Mouse (Mus musculus): Measurements from ENCODE around the gene Bora. TPM values are rescaled to one million over a fixed set of nuclear protein-coding genes. Genes with fewer than 3 reads are reported as not detected.

Gene Bora
- polyA plus RNA-seq, 1 experiment from 2014 or later = 21.2 TPM

DNA sequence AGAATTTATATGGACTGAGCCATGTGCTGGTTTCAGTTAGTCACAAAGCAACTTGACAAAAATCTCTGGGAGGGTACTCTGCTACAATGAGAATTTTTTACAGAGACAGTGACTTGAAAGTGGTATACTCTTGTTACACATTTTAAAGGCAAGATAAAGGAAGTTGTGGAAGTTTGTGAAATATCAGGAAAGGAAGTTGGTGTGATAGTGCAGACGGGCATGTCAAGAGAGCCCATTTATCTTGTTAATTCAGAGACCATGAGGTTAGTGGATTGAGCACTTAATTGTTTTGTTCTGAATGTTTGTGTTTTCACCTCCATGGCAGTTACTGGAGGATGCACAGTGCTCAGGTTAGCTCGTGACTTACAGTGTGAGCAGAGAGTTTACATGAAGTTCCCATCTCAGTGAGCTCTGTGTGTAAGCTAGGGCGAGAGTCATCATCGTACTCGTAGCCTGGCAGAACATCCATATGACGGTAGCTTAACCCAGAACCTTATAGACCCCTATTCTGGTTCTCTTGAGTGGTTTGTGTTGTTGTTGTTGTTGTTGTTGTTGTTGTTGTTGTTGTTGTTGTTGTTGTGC lies 58.6 kb downstream of the Bora start:
- H3K27me3 ChIP-seq (replicated peaks; ENCODE audit: control insufficient read depth, insufficient read depth, low read length) = no peaks in the 10 kb centered on the region
- peaks cover 4% of the 10 kb centered on the region for H3K4me1 ChIP-seq (replicated peaks; ENCODE audit: control insufficient read depth, insufficient read depth, low read length)
- ATAC-seq = no peak
- WGBS = 96% methylated on average over 6 of the region's 6 CpGs
- H3K9me3 ChIP-seq (ENCODE audit: control insufficient read depth, low read length) = no peaks in the 10 kb centered on the region
- peaks cover 15% of the 10 kb centered on the region; the same call in 1 of the 2 replicates for H3K36me3 ChIP-seq (ENCODE audit: control insufficient read depth, insufficient read depth)
- H3K4me2 ChIP-seq (ENCODE audit: low read length) = no peak overlapping the region
- no peak overlapping the region for H3K4me3 ChIP-seq (replicated peaks; ENCODE audit: low read length)
- no peak overlapping the region for H3K27ac ChIP-seq (ENCODE audit: low read length)
- no peak overlapping the region for H3K9ac ChIP-seq (replicated peaks; ENCODE audit: low read depth, low read length)

DNA sequence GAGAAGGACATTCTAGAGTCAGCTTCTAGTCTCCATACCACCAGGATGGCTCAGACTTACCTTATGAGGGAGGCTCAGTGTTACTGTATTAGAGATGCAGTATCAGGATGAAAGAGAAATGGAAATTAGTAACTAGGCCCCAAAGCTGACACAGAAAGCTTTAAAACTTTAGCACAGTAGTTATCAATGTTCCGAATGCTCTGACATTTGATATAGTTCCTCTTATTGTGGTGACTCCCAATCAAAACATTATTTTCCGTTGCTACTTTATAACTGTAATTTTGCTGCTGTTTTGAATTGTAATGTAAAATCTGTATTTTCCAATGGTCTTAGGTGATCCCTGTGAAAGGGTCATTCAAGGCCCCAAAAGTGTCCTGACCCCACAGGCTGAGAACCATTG lies 60.6 kb downstream of the Bora start:
- no peak overlapping the region for H3K4me3 ChIP-seq (replicated peaks; ENCODE audit: low read length)
- no peaks in the 10 kb centered on the region for H3K9me3 ChIP-seq (ENCODE audit: control insufficient read depth, low read length)
- H3K27ac ChIP-seq (ENCODE audit: low read length) = no peak overlapping the region
- no peaks in the 10 kb centered on the region for H3K27me3 ChIP-seq (replicated peaks; ENCODE audit: control insufficient read depth, insufficient read depth, low read length)
- no peak for ATAC-seq
- no peak overlapping the region for H3K4me2 ChIP-seq (ENCODE audit: low read length)
- no peak overlapping the region for H3K9ac ChIP-seq (replicated peaks; ENCODE audit: low read depth, low read length)
- WGBS = 96% methylated on average over 2 of the region's 2 CpGs
- no peaks in the 10 kb centered on the region for H3K4me1 ChIP-seq (replicated peaks; ENCODE audit: control insufficient read depth, insufficient read depth, low read length)
- H3K36me3 ChIP-seq (ENCODE audit: control insufficient read depth, insufficient read depth) = peaks cover 20% of the 10 kb centered on the region

DNA sequence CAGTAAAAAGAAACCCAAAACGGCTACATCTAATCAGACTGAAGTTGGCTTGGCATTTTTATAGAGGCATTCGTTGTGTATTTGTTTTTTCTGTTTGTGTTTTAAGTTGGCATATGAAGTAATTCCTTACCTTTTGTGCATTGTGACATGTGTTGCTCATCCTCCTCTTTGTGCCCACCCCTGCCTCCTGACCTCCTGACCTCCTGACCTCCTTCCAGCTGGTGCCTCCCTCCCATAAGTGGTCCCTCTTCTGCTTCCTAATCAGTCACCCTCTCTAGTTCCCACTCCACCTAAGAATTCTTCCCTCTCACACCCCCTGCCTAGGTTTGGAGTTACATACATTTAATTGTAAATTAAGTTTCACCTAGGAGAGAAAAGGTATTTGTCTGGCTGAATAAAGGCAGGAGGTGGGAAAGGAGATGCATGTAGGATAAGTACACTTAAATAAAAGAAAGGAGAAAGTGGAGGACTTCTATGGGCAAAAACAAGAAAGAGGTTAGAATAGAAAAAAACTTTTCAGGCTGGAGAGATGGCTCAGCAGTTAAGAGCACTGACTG lies 61.7 kb downstream of the Bora start:
- Histone ChIP-seq H3K9me3 (ENCODE audit: control insufficient read depth, low read length) (no peaks in the 10 kb centered on the region), H3K4me2 (ENCODE audit: low read length) (no peak overlapping the region), H3K9ac (replicated peaks; ENCODE audit: low read depth, low read length) (no peak overlapping the region), H3K27ac (ENCODE audit: low read length) (no peak overlapping the region), H3K4me1 (replicated peaks; ENCODE audit: control insufficient read depth, insufficient read depth, low read length) (no peaks in the 10 kb centered on the region), H3K4me3 (replicated peaks; ENCODE audit: low read length) (no peak overlapping the region), H3K36me3 (ENCODE audit: control insufficient read depth, insufficient read depth) (peaks cover 20% of the 10 kb centered on the region), H3K27me3 (replicated peaks; ENCODE audit: control insufficient read depth, insufficient read depth, low read length) (no peaks in the 10 kb centered on the region)
- no peak for ATAC-seq
- WGBS = 83% methylated on average over 2 of the region's 2 CpGs

DNA sequence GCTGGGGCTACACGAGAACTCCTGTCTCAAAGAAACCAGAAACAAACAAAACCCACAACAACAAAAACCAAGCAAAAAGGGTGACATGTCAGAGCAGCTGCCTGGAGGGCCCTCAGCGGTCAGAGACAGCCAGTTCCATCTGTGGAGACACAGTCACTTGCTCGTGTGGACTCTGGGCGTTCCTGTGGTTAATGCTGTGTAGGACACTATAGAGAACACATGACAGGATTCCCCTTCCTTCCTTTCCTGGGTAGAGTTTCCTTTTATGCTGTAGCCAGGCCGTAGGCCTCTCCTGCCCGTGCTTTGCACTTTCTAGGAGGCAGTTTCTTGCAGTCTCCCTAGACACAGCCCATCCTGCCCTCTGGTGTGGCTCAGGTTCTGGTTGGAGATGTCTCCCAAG lies 62.7 kb downstream of the Bora start:
- H3K9ac ChIP-seq (replicated peaks; ENCODE audit: low read depth, low read length) = no peak overlapping the region
- 95% methylated on average over 6 of the region's 6 CpGs for WGBS
- H3K4me1 ChIP-seq (replicated peaks; ENCODE audit: control insufficient read depth, insufficient read depth, low read length) = no peaks in the 10 kb centered on the region
- H3K36me3 ChIP-seq (ENCODE audit: control insufficient read depth, insufficient read depth) = peaks cover 23% of the 10 kb centered on the region
- no peak for ATAC-seq
- no peaks in the 10 kb centered on the region for H3K27me3 ChIP-seq (replicated peaks; ENCODE audit: control insufficient read depth, insufficient read depth, low read length)
- H3K4me3 ChIP-seq (replicated peaks; ENCODE audit: low read length) = no peak overlapping the region
- no peaks in the 10 kb centered on the region for H3K9me3 ChIP-seq (ENCODE audit: control insufficient read depth, low read length)
- no peak overlapping the region for H3K4me2 ChIP-seq (ENCODE audit: low read length)
- H3K27ac ChIP-seq (ENCODE audit: low read length) = no peak overlapping the region

DNA sequence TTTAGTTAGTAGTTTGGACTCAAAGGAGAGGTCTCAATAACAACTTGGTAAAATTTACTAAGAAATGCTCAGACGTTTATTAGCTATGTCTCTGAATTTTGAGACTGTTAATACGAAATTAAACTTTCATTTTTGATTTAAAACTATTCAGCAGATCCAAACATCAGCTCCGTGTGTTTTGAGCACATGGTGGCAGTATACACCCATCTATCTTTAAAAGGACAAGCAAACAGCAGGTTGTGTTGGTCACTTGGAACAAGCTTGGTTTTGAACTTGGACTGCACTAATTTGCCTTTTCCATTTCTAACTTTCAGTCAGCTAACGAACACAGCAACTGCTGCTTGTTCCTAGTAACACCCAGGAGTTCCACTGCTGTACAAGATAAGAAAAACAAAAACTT lies 71.6 kb downstream of the Bora start:
- H3K9ac ChIP-seq (replicated peaks; ENCODE audit: low read depth, low read length) = no peak overlapping the region
- no peaks in the 10 kb centered on the region for H3K27me3 ChIP-seq (replicated peaks; ENCODE audit: control insufficient read depth, insufficient read depth, low read length)
- WGBS = 81% methylated on average over 4 of the region's 4 CpGs
- H3K9me3 ChIP-seq (ENCODE audit: control insufficient read depth, low read length) = no peaks in the 10 kb centered on the region
- no peaks in the 10 kb centered on the region for H3K4me1 ChIP-seq (replicated peaks; ENCODE audit: control insufficient read depth, insufficient read depth, low read length)
- H3K36me3 ChIP-seq (ENCODE audit: control insufficient read depth, insufficient read depth) = peaks cover 17% of the 10 kb centered on the region
- ATAC-seq = no peak
- H3K4me2 ChIP-seq (ENCODE audit: low read length) = no peak overlapping the region
- no peak overlapping the region for H3K4me3 ChIP-seq (replicated peaks; ENCODE audit: low read length)
- no peak overlapping the region for H3K27ac ChIP-seq (ENCODE audit: low read length)

DNA sequence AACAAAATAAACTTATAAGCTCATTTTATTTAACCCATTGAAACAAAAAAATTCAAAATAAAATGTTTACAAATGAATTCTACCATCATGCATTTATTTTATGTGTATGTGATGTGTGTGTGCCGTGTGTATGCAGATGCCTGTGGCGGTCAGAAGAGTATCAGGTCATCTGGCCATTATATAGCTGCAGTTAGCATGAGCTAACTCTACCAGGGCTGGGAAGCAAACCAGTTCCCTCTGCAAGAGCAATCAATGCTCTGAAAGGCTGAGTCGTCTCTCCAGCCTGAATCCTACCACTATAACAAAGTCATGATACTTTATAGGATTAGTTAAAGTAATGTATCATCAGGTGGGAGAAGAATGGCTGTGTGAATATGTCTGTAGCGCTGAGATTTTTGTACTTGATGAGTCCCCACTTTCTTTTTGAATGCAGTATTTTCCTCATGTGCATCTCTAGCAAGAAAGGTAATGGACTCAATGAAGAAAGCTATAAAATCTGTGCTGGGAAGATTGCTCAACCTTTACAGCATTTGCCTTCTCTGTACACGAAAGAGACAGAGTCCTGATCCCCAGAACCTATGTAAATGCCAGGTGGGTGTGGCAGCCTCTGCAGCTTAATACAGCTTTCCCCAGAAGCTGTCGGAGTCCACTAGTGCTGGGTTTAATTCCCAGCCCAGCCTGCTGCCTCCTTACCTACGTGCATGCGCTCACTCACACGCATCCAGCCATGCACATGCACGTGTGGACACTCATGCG lies 75.7 kb downstream of the Bora start:
- Histone ChIP-seq H3K9ac (replicated peaks; ENCODE audit: low read depth, low read length) (no peak overlapping the region), H3K4me2 (ENCODE audit: low read length) (no peak overlapping the region), H3K27ac (ENCODE audit: low read length) (no peak overlapping the region), H3K9me3 (ENCODE audit: control insufficient read depth, low read length) (no peaks in the 10 kb centered on the region), H3K27me3 (replicated peaks; ENCODE audit: control insufficient read depth, insufficient read depth, low read length) (no peaks in the 10 kb centered on the region), H3K4me1 (replicated peaks; ENCODE audit: control insufficient read depth, insufficient read depth, low read length) (no peaks in the 10 kb centered on the region), H3K4me3 (replicated peaks; ENCODE audit: low read length) (no peak overlapping the region), H3K36me3 (ENCODE audit: control insufficient read depth, insufficient read depth) (peaks cover 3% of the 10 kb centered on the region; the same call in 1 of the 2 replicates)
- no peak for ATAC-seq
- 90% methylated on average over 11 of the region's 11 CpGs for WGBS

DNA sequence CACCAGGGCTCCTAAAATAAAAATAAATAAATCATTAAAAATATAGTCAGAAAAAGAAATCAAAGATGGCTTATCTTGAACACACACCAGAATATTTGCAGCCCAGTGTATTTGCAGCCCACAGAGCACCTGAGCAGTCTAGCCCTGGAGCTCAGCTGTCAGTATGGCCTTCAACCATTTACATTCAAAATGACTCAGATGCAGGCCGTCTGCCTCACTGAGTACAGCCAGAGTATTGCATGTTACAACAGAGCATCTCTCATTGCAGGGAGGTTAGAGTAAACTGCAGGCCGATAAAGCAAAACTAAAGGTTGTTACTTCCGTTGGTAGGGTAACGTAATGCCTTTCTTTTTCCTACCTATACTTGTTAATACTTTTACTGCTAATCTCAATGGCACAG lies 78.1 kb downstream of the Bora start:
- no peaks in the 10 kb centered on the region for H3K36me3 ChIP-seq (ENCODE audit: control insufficient read depth, insufficient read depth)
- H3K4me1 ChIP-seq (replicated peaks; ENCODE audit: control insufficient read depth, insufficient read depth, low read length) = no peaks in the 10 kb centered on the region
- ATAC-seq = no peak
- H3K9me3 ChIP-seq (ENCODE audit: control insufficient read depth, low read length) = no peaks in the 10 kb centered on the region
- WGBS = 91% methylated on average over 4 of the region's 4 CpGs
- no peaks in the 10 kb centered on the region for H3K27me3 ChIP-seq (replicated peaks; ENCODE audit: control insufficient read depth, insufficient read depth, low read length)
- H3K9ac ChIP-seq (replicated peaks; ENCODE audit: low read depth, low read length) = no peak overlapping the region
- H3K27ac ChIP-seq (ENCODE audit: low read length) = no peak overlapping the region
- H3K4me2 ChIP-seq (ENCODE audit: low read length) = no peak overlapping the region
- no peak overlapping the region for H3K4me3 ChIP-seq (replicated peaks; ENCODE audit: low read length)

Other genes starting within 250 kb of the Bora start
- gene Rpl36a-ps1, start 51.9 kb upstream of the Bora start, polyA plus RNA-seq (2015; fragmentation: Nextera tagmentation; extraction: Ambion mirVana) = 0.88 TPM in 1 of 2 replicates, not detected in the other
- gene Mzt1, start 88 bp upstream of the Bora start, polyA plus RNA-seq (2015; fragmentation: Nextera tagmentation; extraction: Ambion mirVana) = 120 and 124 TPM in 2 replicates
- gene Pibf1, start 53.2 kb downstream of the Bora start, polyA plus RNA-seq (2015; fragmentation: Nextera tagmentation; extraction: Ambion mirVana) = 22.8 and 22.9 TPM in 2 replicates
- 27.1 and 30.2 TPM in 2 replicates for gene Dis3, start 53.5 kb downstream of the Bora start, polyA plus RNA-seq (2015; fragmentation: Nextera tagmentation; extraction: Ambion mirVana)

All from forebrain, embryonic 16.5 days (tissue).